Mouse (Mus musculus) megakaryocyte, embryonic 14.5 days (primary cell): ENCODE results near the gene Bhlhb9.
"Not testable (repeated sequence)": the region's sequence is repeated elsewhere in the genome, so short reads cannot be mapped to it uniquely, and the experiment has no call there.

Experiments used
- FLI1 ChIP-seq: IDR thresholded peaks from 2 replicates; pipeline ENCODE4 v1.6.1; 2012; ENCODE audit warnings: low read length, inconsistent platforms, mixed read lengths
- GATA1 ChIP-seq: IDR thresholded peaks from 3 replicates; pipeline ENCODE4 v1.6.1; 2012; ENCODE audit warnings: mixed read lengths, low read length, inconsistent platforms, borderline replicate concordance

GRCm38 (mm10) chrX:135838521-135839360 lies 41.3 kb downstream of the Bhlhb9 start, which contains the start of gene Gprasp2:
- TF ChIP-seq GATA1, FLI1: not testable (repeated sequence)
